Mouse (Mus musculus) hindbrain, embryonic 15.5 days (tissue): ENCODE results near the gene Fam50a. TPM values are rescaled to one million over a fixed set of nuclear protein-coding genes. Genes with fewer than 3 reads are reported as not detected.
"Not testable (repeated sequence)": the region's sequence is repeated elsewhere in the genome, so short reads cannot be mapped to it uniquely, and the experiment has no call there.

Experiments used
- ATAC-seq: fragments of 200-750 bp; cut with Nextera tagmentation; 2 replicates; pipeline ENCODE4 v1.8.0; 2017; ENCODE audit warnings: low read depth, moderate number of reproducible peaks, moderate TSS enrichment; ENCODE audit not compliant: low FRiP score
- H3K27ac ChIP-seq: fragments of 300-500 bp; sonication (generic); replicated peaks from 2 replicates; pipeline ENCODE4 v1.5.1; 2015; ENCODE audit warnings: mild to moderate bottlenecking, inconsistent platforms
- H3K27me3 ChIP-seq: fragments of 300-500 bp; sonication (generic); 2 replicates; pipeline ENCODE4 v1.6.1; 2015; ENCODE audit warnings: control low read depth, inconsistent platforms
- H3K36me3 ChIP-seq: fragments of 300-500 bp; sonication (generic); 2 replicates; pipeline ENCODE4 v1.6.1; 2015; ENCODE audit warnings: control low read depth, inconsistent platforms
- H3K4me1 ChIP-seq: fragments of 300-500 bp; sonication (generic); replicated peaks from 2 replicates; pipeline ENCODE4 v1.6.1; 2015; ENCODE audit warnings: control low read depth, inconsistent platforms
- H3K4me2 ChIP-seq: fragments of 300-500 bp; sonication (generic); 2 replicates; pipeline ENCODE4 v1.6.1; 2015; ENCODE audit warnings: moderate library complexity, mild to moderate bottlenecking, inconsistent platforms
- H3K4me3 ChIP-seq: fragments of 300-500 bp; sonication (generic); 2 replicates; pipeline ENCODE4 v1.5.1; 2015; ENCODE audit warnings: mild to moderate bottlenecking, inconsistent platforms
- H3K9ac ChIP-seq: fragments of 300-500 bp; sonication (generic); 2 replicates; pipeline ENCODE4 v1.6.1; 2015; ENCODE audit warnings: inconsistent platforms
- H3K9me3 ChIP-seq: fragments of 300-500 bp; sonication (generic); 2 replicates; pipeline ENCODE4 v1.6.1; 2016; ENCODE audit warnings: control low read depth, inconsistent platforms
- WGBS: fragments of 180-500 bp; shearing (Covaris S2); methylation state at CpG from one replicate; pipeline ENCODE4 v1.1.7; 2015; 5-methylcytosine and 5-hydroxymethylcytosine counted together
- microRNA-seq: library from miRNA; unstranded; fragments of <30 nt; microRNA quantifications from one replicate; pipeline ENCODE4, GENCODE M21; 2016
- polyA plus RNA-seq: library from polyadenylated mRNA; unstranded; fragments of >200 nt; fragmentation: Nextera tagmentation; extraction: Ambion mirVana; gene quantifications from 2 replicates; pipeline ENCODE4 v1.2.1, GENCODE M21; 2015

Gene Fam50a
- polyA plus RNA-seq, 1 experiment from 2014 or later: 57.7 TPM

DNA sequence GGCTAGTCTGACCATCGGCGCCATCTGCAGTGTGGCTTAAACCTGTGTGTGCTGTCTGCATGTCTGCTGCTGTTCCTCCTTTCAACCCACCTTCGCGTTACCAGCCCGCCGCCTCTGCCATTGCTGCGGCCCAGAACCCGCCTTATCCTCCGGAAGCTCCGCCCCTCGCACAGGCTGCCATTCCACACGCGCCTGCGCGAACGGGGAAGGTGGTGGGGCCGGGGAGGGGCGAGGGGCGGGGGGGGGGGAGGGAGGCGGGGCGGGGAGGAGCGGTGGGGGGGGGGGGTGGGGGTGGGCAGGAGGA is 40.6 kb downstream of the Fam50a start, which contains the start of gene Lage3:
TSS of gene Lage3 (minus strand) at position 152 of the 304 bp plus-strand sequence.
- WGBS: 24% methylated on average over 11 of the region's 22 CpGs
- H3K27ac ChIP-seq: peak within 1 kb of the TSS; percentile 74
- peak; percentile 91 for ATAC-seq

DNA sequence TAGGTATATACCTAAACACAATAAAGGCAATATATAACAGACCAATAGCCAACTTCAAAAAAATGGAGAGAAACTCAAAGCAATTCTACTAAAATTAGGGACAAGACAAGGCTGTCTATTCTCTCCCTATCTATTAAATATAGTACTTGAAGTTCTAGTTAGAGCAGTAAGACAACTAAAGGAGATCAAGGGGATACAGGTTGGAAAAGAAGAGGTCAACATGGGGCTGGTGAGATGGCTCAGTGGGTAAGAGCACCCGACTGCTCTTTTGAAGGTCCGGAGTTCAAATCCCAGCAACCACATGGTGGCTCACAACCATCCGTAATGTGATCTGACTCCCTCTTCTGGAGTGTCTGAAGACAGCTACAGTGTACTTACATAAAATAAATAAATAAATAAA is 44.2 kb downstream of the Fam50a start:
- H3K4me2 ChIP-seq, H3K27ac ChIP-seq, H3K9me3 ChIP-seq, H3K27me3 ChIP-seq, H3K9ac ChIP-seq, H3K4me1 ChIP-seq, H3K36me3 ChIP-seq, H3K4me3 ChIP-seq, ATAC-seq: not testable (repeated sequence)
- 80% methylated on average over 3 of the region's 3 CpGs for WGBS

More for the DNA sequence above, 40.6 kb downstream of the Fam50a start, which contains the start of gene Lage3:
- Histone ChIP-seq H3K4me2 (peak within 1 kb of the TSS; percentile 55), H3K27me3 (no peaks in the 10 kb centered on the region), H3K4me1 (0 out of 2 replicates have a peak, but pooled peaks cover 6% of the 10 kb centered on the region), H3K36me3 (no peaks in the 10 kb centered on the region), H3K9ac (peak within 1 kb of the TSS; percentile 48), H3K9me3 (no peaks in the 10 kb centered on the region), H3K4me3 (peak within 1 kb of the TSS; percentile 35)

DNA sequence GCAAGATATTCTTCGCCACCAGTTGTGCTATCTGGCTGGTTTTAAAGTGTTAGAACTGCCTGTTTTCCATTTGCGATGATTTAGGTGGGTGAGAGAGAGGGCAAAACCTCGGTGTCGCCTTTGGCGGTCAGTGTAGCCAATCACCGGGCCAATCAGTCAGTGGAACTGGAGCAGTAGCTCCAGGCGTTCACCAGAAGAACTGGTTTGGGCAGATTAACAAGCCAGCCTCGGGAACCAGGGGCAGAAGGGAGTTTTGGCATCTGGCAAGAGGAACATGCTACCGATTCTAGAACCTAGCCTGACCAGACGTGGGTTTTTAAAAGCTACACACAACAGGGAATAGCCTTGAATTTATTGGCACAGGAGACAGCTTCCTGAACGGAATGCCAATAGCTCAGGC is 46.3 kb downstream of the Fam50a start:
- Histone ChIP-seq H3K4me2 (no peak overlapping the region), H3K36me3 (no peaks in the 10 kb centered on the region), H3K9me3 (no peaks in the 10 kb centered on the region), H3K27me3 (no peaks in the 10 kb centered on the region), H3K4me3 (no peak overlapping the region), H3K4me1 (no peaks in the 10 kb centered on the region), H3K9ac (no peak overlapping the region), H3K27ac (no peak overlapping the region)
- 54% methylated on average over 11 of the region's 11 CpGs for WGBS
- ATAC-seq: no peak

DNA sequence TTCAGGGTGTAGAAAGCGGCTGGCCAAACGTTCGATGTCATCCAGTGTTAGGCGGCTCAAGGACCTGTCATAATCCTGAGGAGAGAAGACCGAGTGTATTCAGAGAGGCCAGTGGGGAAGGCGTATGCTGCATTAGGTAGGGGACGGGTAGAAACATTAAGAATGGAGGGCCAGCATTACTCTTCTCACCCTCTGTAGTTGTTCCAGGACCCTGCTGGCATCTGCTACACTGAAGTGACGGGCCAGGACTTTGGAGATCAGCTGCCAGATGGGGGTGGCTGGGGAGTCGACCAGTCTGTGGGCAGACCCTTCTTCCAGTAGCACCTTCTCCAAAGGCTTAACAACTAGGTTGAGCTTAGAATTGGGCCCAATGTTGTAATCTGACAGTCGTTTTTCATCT is 54.7 kb downstream of the Fam50a start:
- H3K9ac ChIP-seq: peak overlapping the region; percentile 74
- ATAC-seq: no peak
- peak overlapping the region; percentile 56 for H3K4me3 ChIP-seq
- peak overlapping the region; percentile 86 for H3K27ac ChIP-seq
- peaks cover 18% of the 10 kb centered on the region for H3K4me1 ChIP-seq
- WGBS: 65% methylated on average over 10 of the region's 10 CpGs
- H3K9me3 ChIP-seq: no peaks in the 10 kb centered on the region
- H3K27me3 ChIP-seq: no peaks in the 10 kb centered on the region
- 0 out of 2 replicates have a peak, but pooled peaks cover 2% of the 10 kb centered on the region for H3K36me3 ChIP-seq
- peak overlapping the region; percentile 63 for H3K4me2 ChIP-seq

GRCm38 (mm10) chrX:74368209-74368909 is 55.5 kb downstream of the Fam50a start:
- ATAC-seq: peak; percentile 75
- H3K36me3 ChIP-seq: 0 out of 2 replicates have a peak, but pooled peaks cover 2% of the 10 kb centered on the region
- 14% methylated on average over 46 of the region's 49 CpGs for WGBS
- peaks cover 22% of the 10 kb centered on the region for H3K4me1 ChIP-seq
- H3K27ac ChIP-seq: peak overlapping the region; percentile 86
- peak overlapping the region; percentile 63 for H3K4me2 ChIP-seq
- H3K9me3 ChIP-seq: no peaks in the 10 kb centered on the region
- H3K27me3 ChIP-seq: no peaks in the 10 kb centered on the region
- H3K9ac ChIP-seq: peak overlapping the region; percentile 74
- H3K4me3 ChIP-seq: peak overlapping the region; percentile 56

Small RNAs within 50 kb of the gene (microRNA-seq; reads per million reads assigned to microRNA genes)
- gene Mir7091 (not detected), gene Mir7092 (0.65 reads per million)

Other genes with a start within 250 kb of the Fam50a start
- not detected in 2 replicates for gene Opn1mw, start 185.6 kb upstream of the Fam50a start, polyA plus RNA-seq
- gene Mecp2, start 177.7 kb upstream of the Fam50a start, polyA plus RNA-seq: 12.8 and 13.6 TPM in 2 replicates
- gene Tex28, start 145.2 kb upstream of the Fam50a start, polyA plus RNA-seq: not detected in 2 replicates
- gene Tktl1, start 135.8 kb upstream of the Fam50a start, polyA plus RNA-seq: 0.05 and 0.07 TPM in 2 replicates
- gene Flna, start 63.2 kb upstream of the Fam50a start, polyA plus RNA-seq: 87.8 and 92.0 TPM in 2 replicates
- 14.5 and 16.7 TPM in 2 replicates for gene Emd, start 58.3 kb upstream of the Fam50a start, polyA plus RNA-seq
- 396 and 404 TPM in 2 replicates for gene Rpl10, start 42.2 kb upstream of the Fam50a start, polyA plus RNA-seq
- gene Taz, start 31.1 kb upstream of the Fam50a start, polyA plus RNA-seq: 73.2 and 80.1 TPM in 2 replicates
- gene Dnase1l1, start 30.7 kb upstream of the Fam50a start, polyA plus RNA-seq: 4.4 and 4.7 TPM in 2 replicates
- gene Atp6ap1, start 15.9 kb upstream of the Fam50a start, polyA plus RNA-seq: 284 and 300 TPM in 2 replicates
- 868 and 983 TPM in 2 replicates for gene Gdi1, start 8.0 kb upstream of the Fam50a start, polyA plus RNA-seq
- 53.6 and 55.5 TPM in 2 replicates for gene Plxna3, start 16.0 kb downstream of the Fam50a start, polyA plus RNA-seq
- gene Lage3, start 40.6 kb downstream of the Fam50a start, polyA plus RNA-seq: 73.4 and 75.9 TPM in 2 replicates
- gene Ubl4a, start 60.2 kb downstream of the Fam50a start, polyA plus RNA-seq: 67.7 and 71.0 TPM in 2 replicates
- 7.7 and 8.4 TPM in 2 replicates for gene Slc10a3, start 60.3 kb downstream of the Fam50a start, polyA plus RNA-seq
- gene Fam3a, start 80.2 kb downstream of the Fam50a start, polyA plus RNA-seq: 34.2 and 37.5 TPM in 2 replicates
- 15.7 and 16.7 TPM in 2 replicates for gene Ikbkg, start 80.3 kb downstream of the Fam50a start, polyA plus RNA-seq
- 46.3 and 53.2 TPM in 2 replicates for gene G6pdx, start 116.2 kb downstream of the Fam50a start, polyA plus RNA-seq
- gene Gm6880, start 168.4 kb downstream of the Fam50a start, polyA plus RNA-seq: not detected in 2 replicates